Mouse (Mus musculus): ENCODE data around the gene Gtsf1.
"Not testable (repeated sequence)": the region's sequence is repeated elsewhere in the genome, so short reads cannot be mapped to it uniquely, and the experiment has no call there.

The Gtsf1 gene

GRCm38 (mm10) chr15:103430241-103430640 is at the start of gene Gtsf1:
Gene Gtsf1 (minus strand): TSS chr15:103430470.
- no peak for DNase-seq (ENCODE audit: low spot score)

- DNase-seq (ENCODE audit: low spot score): no peak
Measured at GRCm38 (mm10) chr15:103479080-103479606, 48.9 kb upstream of the Gtsf1 start.

GRCm38 (mm10) chr15:103473769-103474168 is 43.5 kb upstream of the Gtsf1 start:
- DNase-seq (ENCODE audit: low spot score): no peak

- no peak for DNase-seq (ENCODE audit: low spot score)
Measured at GRCm38 (mm10) chr15:103473182-103473581, 42.9 kb upstream of the Gtsf1 start.

GRCm38 (mm10) chr15:103472265-103472664 is 42.0 kb upstream of the Gtsf1 start:
- no peak for DNase-seq (ENCODE audit: low spot score)

GRCm38 (mm10) chr15:103471488-103472194 is 41.4 kb upstream of the Gtsf1 start:
- DNase-seq (ENCODE audit: low spot score): no peak

GRCm38 (mm10) chr15:103462539-103463261 is 32.4 kb upstream of the Gtsf1 start:
- DNase-seq (ENCODE audit: low spot score): no peak

GRCm38 (mm10) chr15:103454449-103454848 is 24.2 kb upstream of the Gtsf1 start:
- DNase-seq (ENCODE audit: low spot score): no peak

GRCm38 (mm10) chr15:103453551-103454218 is 23.4 kb upstream of the Gtsf1 start, which contains the start of gene Nckap1l:
Gene Nckap1l (plus strand): TSS chr15:103453794.
- no peak for DNase-seq (ENCODE audit: low spot score)

GRCm38 (mm10) chr15:103448369-103448768 is 18.1 kb upstream of the Gtsf1 start, which contains the start of gene Gtsf2:
Gene Gtsf2 (minus strand): TSS chr15:103448469.
- DNase-seq (ENCODE audit: low spot score): no peak

- DNase-seq (ENCODE audit: low spot score): not testable (repeated sequence)
Measured at GRCm38 (mm10) chr15:103445966-103446365, 15.7 kb upstream of the Gtsf1 start.

GRCm38 (mm10) chr15:103427017-103427416 is 3.3 kb downstream of the Gtsf1 start:
- no peak for DNase-seq (ENCODE audit: low spot score)

GRCm38 (mm10) chr15:103405586-103405985 is 24.7 kb downstream of the Gtsf1 start:
- not testable (repeated sequence) for DNase-seq (ENCODE audit: low spot score)

- no peak for DNase-seq (ENCODE audit: low spot score)
Measured at GRCm38 (mm10) chr15:103401361-103401760, 28.9 kb downstream of the Gtsf1 start.

GRCm38 (mm10) chr15:103393577-103393976 is 36.7 kb downstream of the Gtsf1 start:
- DNase-seq (ENCODE audit: low spot score): no peak

GRCm38 (mm10) chr15:103388556-103389145 is 41.6 kb downstream of the Gtsf1 start:
- DNase-seq (ENCODE audit: low spot score): no peak

GRCm38 (mm10) chr15:103383771-103384488 is 46.3 kb downstream of the Gtsf1 start:
- no peak for DNase-seq (ENCODE audit: low spot score)

- no peak for DNase-seq (ENCODE audit: low spot score)
Measured at GRCm38 (mm10) chr15:103382795-103383406, 47.4 kb downstream of the Gtsf1 start.

- DNase-seq (ENCODE audit: low spot score): no peak
Measured at GRCm38 (mm10) chr15:103382075-103382474, 48.2 kb downstream of the Gtsf1 start.

- DNase-seq (ENCODE audit: low spot score): no peak
Measured at GRCm38 (mm10) chr15:103378665-103379356, 51.5 kb downstream of the Gtsf1 start.
